Mouse (Mus musculus) MEL (cell line): ENCODE data around the gene Olfr11. TPM values are rescaled to one million over a fixed set of nuclear protein-coding genes. Genes with fewer than 3 reads are reported as not detected.

ENCODE experiments used
- DNase-seq: peaks from one replicate; pipeline ENCODE4 v3.0.0; 2011; ENCODE audit warnings: low read depth, low spot score
- H3K27ac ChIP-seq: 2 replicates; pipeline ENCODE4 v1.5.1; 2012; ENCODE audit warnings: low read depth, mild to moderate bottlenecking, control low read depth, low read length, moderate library complexity; ENCODE audit not compliant: control insufficient read depth
- H3K27me3 ChIP-seq, 2 experiments: fragments of 150-350 bp in 1 of 2; sonication (generic) in 1 of 2; 2 replicates each; pipeline ENCODE4 v1.6.1; 2012; ENCODE audit warnings: low read length in 2 of 2, mild to moderate bottlenecking in 2 of 2, improper control_type of control experiment in 1 of 2, moderate library complexity in 1 of 2; ENCODE audit not compliant: insufficient read depth in 2 of 2, control insufficient read depth in 1 of 2
- H3K36me3 ChIP-seq, 2 experiments: 2 replicates each; pipeline ENCODE4 v1.6.1; 2012 to 2014; ENCODE audit warnings: low read length in 2 of 2, improper control_type of control experiment in 1 of 2, inconsistent platforms in 1 of 2, mild to moderate bottlenecking in 1 of 2; ENCODE audit not compliant: insufficient read depth in 2 of 2, control insufficient read depth in 1 of 2
- H3K4me1 ChIP-seq, 2 experiments: fragments of 150-350 bp in 1 of 2; sonication (generic) in 1 of 2; 2 replicates each; pipeline ENCODE4 v1.6.1; 2012; ENCODE audit warnings: low read length in 2 of 2, improper control_type of control experiment in 1 of 2, mild to moderate bottlenecking in 1 of 2; ENCODE audit not compliant: insufficient read depth in 2 of 2, control insufficient read depth in 1 of 2
- H3K4me3 ChIP-seq, 2 experiments: fragments of 150-350 bp in 1 of 2; sonication (generic) in 1 of 2; 2 replicates each; pipeline ENCODE4 v1.5.1; 2012; ENCODE audit warnings: low read depth in 2 of 2, low read length in 2 of 2, mild to moderate bottlenecking in 2 of 2, moderate library complexity in 2 of 2, control low read depth in 1 of 2, improper control_type of control experiment in 1 of 2; ENCODE audit not compliant: control insufficient read depth in 1 of 2, insufficient read depth in 1 of 2
- H3K79me2 ChIP-seq: 2 replicates; pipeline ENCODE4 v1.6.1; 2012; ENCODE audit warnings: mild to moderate bottlenecking, low read length, moderate library complexity; ENCODE audit not compliant: control insufficient read depth, poor library complexity, insufficient read depth
- H3K9ac ChIP-seq: 2 replicates; pipeline ENCODE4 v1.6.1; 2012; ENCODE audit warnings: low read depth, mild to moderate bottlenecking, control low read depth, low read length, moderate library complexity; ENCODE audit not compliant: control insufficient read depth, poor library complexity, severe bottlenecking
- H3K9me3 ChIP-seq: fragments of 150-350 bp; sonication (generic); replicated peaks from 2 replicates; pipeline ENCODE4 v1.6.1; 2012; ENCODE audit warnings: mild to moderate bottlenecking, low read length, improper control_type of control experiment, moderate library complexity; ENCODE audit not compliant: insufficient read depth
- CHD2 ChIP-seq: IDR thresholded peaks from 2 replicates; pipeline ENCODE4 v1.6.1; 2011; ENCODE audit warnings: low read length, improper control_type of control experiment
- CTCF ChIP-seq, 3 experiments: IDR thresholded peaks in 2 of 3; conservative IDR thresholded peaks in 1 of 3; 2 replicates each; pipeline ENCODE4 v1.5.1; 2011 to 2012; ENCODE audit warnings: low read length in 3 of 3, low read depth in 2 of 3, mild to moderate bottlenecking in 2 of 3, improper control_type of control experiment in 1 of 3, inconsistent platforms in 1 of 3, mixed read lengths in 1 of 3, moderate library complexity in 1 of 3; ENCODE audit not compliant: control insufficient read depth in 1 of 3, insufficient read depth in 1 of 3, poor library complexity in 1 of 3, severe bottlenecking in 1 of 3
- EP300 ChIP-seq, 2 experiments: IDR thresholded peaks; 2 replicates each; pipeline ENCODE4 v1.6.1; 2011; ENCODE audit warnings: improper control_type of control experiment in 2 of 2, low read length in 2 of 2, low read depth in 1 of 2, mild to moderate bottlenecking in 1 of 2
- GABPA ChIP-seq: IDR thresholded peaks from 2 replicates; pipeline ENCODE4 v1.6.1; 2012; ENCODE audit warnings: low read depth, mild to moderate bottlenecking, inconsistent platforms, low read length, improper control_type of control experiment, moderate library complexity
- HCFC1 ChIP-seq: IDR thresholded peaks from 2 replicates; pipeline ENCODE4 v1.6.1; 2012; ENCODE audit warnings: low read depth, mild to moderate bottlenecking, inconsistent platforms, low read length, improper control_type of control experiment, moderate library complexity
- JUND ChIP-seq: IDR thresholded peaks from 2 replicates; pipeline ENCODE4 v1.6.1; 2011; ENCODE audit warnings: low read depth, mild to moderate bottlenecking, improper control_type of control experiment, low read length
- MXI1 ChIP-seq: IDR thresholded peaks from 2 replicates; pipeline ENCODE4 v1.6.1; 2011; ENCODE audit warnings: mild to moderate bottlenecking, low read depth, low read length, improper control_type of control experiment
- MYC ChIP-seq: IDR thresholded peaks from 2 replicates; pipeline ENCODE4 v1.6.1; 2011; ENCODE audit warnings: low read depth, mild to moderate bottlenecking, low read length, improper control_type of control experiment, moderate library complexity
- NELFE ChIP-seq: IDR thresholded peaks from 2 replicates; pipeline ENCODE4 v1.6.1; 2011; ENCODE audit warnings: low read depth, low read length, improper control_type of control experiment
- NRF1 ChIP-seq: IDR thresholded peaks from 2 replicates; pipeline ENCODE4 v1.6.1; 2014; ENCODE audit warnings: low read depth, mild to moderate bottlenecking, inconsistent platforms, low read length, improper control_type of control experiment, moderate library complexity; ENCODE audit not compliant: poor library complexity, insufficient read depth, severe bottlenecking
- RAD21 ChIP-seq: IDR thresholded peaks from 2 replicates; pipeline ENCODE4 v1.6.1; 2011; ENCODE audit warnings: mild to moderate bottlenecking, low read depth, low read length, improper control_type of control experiment
- SIN3A ChIP-seq: IDR thresholded peaks from 2 replicates; pipeline ENCODE4 v1.6.1; 2012; ENCODE audit warnings: low read length, improper control_type of control experiment, inconsistent platforms
- UBTF ChIP-seq: IDR thresholded peaks from 2 replicates; pipeline ENCODE4 v1.6.1; 2012; ENCODE audit warnings: low read depth, mild to moderate bottlenecking, inconsistent platforms, low read length, improper control_type of control experiment, moderate library complexity, borderline replicate concordance; ENCODE audit not compliant: insufficient read depth
- USF2 ChIP-seq, 2 experiments: IDR thresholded peaks; 2 replicates each; pipeline ENCODE4 v1.6.1; 2011 to 2012; ENCODE audit warnings: improper control_type of control experiment in 2 of 2, low read length in 2 of 2, borderline replicate concordance in 1 of 2, inconsistent platforms in 1 of 2, low read depth in 1 of 2, mild to moderate bottlenecking in 1 of 2; ENCODE audit not compliant: insufficient read depth in 1 of 2
- ZC3H11A ChIP-seq: IDR thresholded peaks from 2 replicates; pipeline ENCODE4 v1.6.1; 2012; ENCODE audit warnings: low read depth, mild to moderate bottlenecking, inconsistent platforms, low read length, improper control_type of control experiment
- polyA plus RNA-seq, 2 experiments: library from polyadenylated mRNA; stranded (reverse) in 1 of 2; unstranded in 1 of 2; fragments of >175 nt in 1 of 2; fragments of >200 nt in 1 of 2; gene quantifications; 2 replicates each; pipeline versions ENCODE4 v1.2.1 to v1.2.4; 2012; ENCODE audit warnings: low replicate concordance in 2 of 2, low read depth in 1 of 2; ENCODE audit not compliant: insufficient read length in 2 of 2, insufficient read depth in 1 of 2, missing spikeins in 1 of 2
- total RNA-seq: library from RNA; depleted of rRNA; stranded (reverse); fragments of 300-350 nt; gene quantifications from 2 replicates; pipeline ENCODE4 v1.2.3, GENCODE M21; 2012; rRNA removed

Gene Olfr11
- total and polyA plus RNA-seq, 3 experiments, result 0.12 to 0.19 TPM; not detected in 1

- Histone ChIP-seq H3K4me1 (no peaks in the 10 kb centered on the region), H3K9me3 (no peaks in the 10 kb centered on the region), H3K36me3 (no peaks in the 10 kb centered on the region), H3K27ac (no peak within 1 kb of the TSS), H3K4me3 (no peak within 1 kb of the TSS), H3K9ac (no peak within 1 kb of the TSS), H3K27me3 (no peaks in the 10 kb centered on the region; a peak in 1 of 4 replicates), H3K79me2 (no peaks in the 10 kb centered on the region)
- no peak for TF ChIP-seq ZC3H11A
- no peak for TF ChIP-seq SIN3A
- no peak for TF ChIP-seq EP300 (IDR thresholded peaks at IDR 0.05; ENCODE audit: low read depth in 1 of 2, low read length in 2 of 2)
- no peak for TF ChIP-seq USF2 (IDR thresholded peaks at IDR 0.05; ENCODE audit: borderline replicate concordance in 1 of 2, insufficient read depth in 1 of 2, low read depth in 1 of 2, low read length in 2 of 2)
- no peak for TF ChIP-seq UBTF
- TF ChIP-seq NRF1, result no peak
- no peak for TF ChIP-seq MYC
- no peak for TF ChIP-seq CHD2
- no peak for TF ChIP-seq RAD21
- DNase-seq, result no peak
Measured at GRCm38 (mm10) chr13:21613922-21614321, 28.4 kb downstream of the Olfr11 start, which contains the start of gene Olfr1362. Gene Olfr1362 (minus strand): TSS chr13:21614022.

- TF ChIP-seq CTCF (IDR thresholded peaks at IDR 0.05 in 2 of 3, conservative IDR thresholded peaks at IDR 0.05 in 1 of 3; ENCODE audit: control insufficient read depth in 1 of 3, insufficient read depth in 1 of 3, low read depth in 2 of 3, low read length in 3 of 3, poor library complexity in 1 of 3, severe bottlenecking in 1 of 3) (no peak), MXI1 (no peak), JUND (no peak), NELFE (no peak), ZC3H11A (no peak), GABPA (no peak), CHD2 (no peak), HCFC1 (no peak)
- TF ChIP-seq, all 39 proteins: peak for 0
- no peak overlapping the region for H3K4me3 ChIP-seq
- H3K27me3 ChIP-seq, result no peaks in the 10 kb centered on the region
- DNase-seq, result no peak
- no peaks in the 10 kb centered on the region for H3K79me2 ChIP-seq
- H3K36me3 ChIP-seq, result no peaks in the 10 kb centered on the region
- H3K4me1 ChIP-seq, result no peaks in the 10 kb centered on the region
- no peaks in the 10 kb centered on the region for H3K9me3 ChIP-seq
- no peak overlapping the region for H3K27ac ChIP-seq
- H3K9ac ChIP-seq, result no peak overlapping the region
Measured at GRCm38 (mm10) chr13:21591618-21592017, 50.7 kb downstream of the Olfr11 start.

Other genes with a start within 250 kb of the Olfr11 start
Only the 30 nearest of the 34 such genes appear.
- gene Zscan26, start 188.8 kb downstream of the Olfr11 start, total RNA-seq, result 7.4 and 7.7 TPM in 2 replicates
- gene Zscan26, start 188.8 kb downstream of the Olfr11 start, polyA plus RNA-seq, result 1 to 10 TPM in 1 of 2 experiments, not detected in 1; 8.0 TPM
- gene Nkapl, start 174.0 kb downstream of the Olfr11 start, total RNA-seq, result 0.12 TPM in 1 of 2 replicates, not detected in the other
- gene Nkapl, start 174.0 kb downstream of the Olfr11 start, polyA plus RNA-seq, result under 1 TPM in 1 of 2 experiments, not detected in 1; 0.17 TPM
- gene Zkscan4, start 163.6 kb downstream of the Olfr11 start, total RNA-seq, result not detected in 2 replicates
- not detected for gene Zkscan4, start 163.6 kb downstream of the Olfr11 start, polyA plus RNA-seq
- not detected in 2 replicates for gene Gm10065, start 163.1 kb downstream of the Olfr11 start, total RNA-seq
- not detected for gene Gm10065, start 163.1 kb downstream of the Olfr11 start, polyA plus RNA-seq
- 0.50 TPM in 1 of 2 replicates, not detected in the other for gene AK157302, start 147.3 kb downstream of the Olfr11 start, total RNA-seq
- gene AK157302, start 147.3 kb downstream of the Olfr11 start, polyA plus RNA-seq, result under 1 TPM in 1 of 2 experiments, not detected in 1; 0.10 TPM
- 16.4 and 32.5 TPM in 2 replicates for gene Gm11273, start 141.1 kb downstream of the Olfr11 start, total RNA-seq
- 100 to 1,000 TPM in 1 of 2 experiments, not detected in 1; 306 TPM for gene Gm11273, start 141.1 kb downstream of the Olfr11 start, polyA plus RNA-seq
- gene Zkscan8, start 111.4 kb downstream of the Olfr11 start, total RNA-seq, result 3.2 and 3.9 TPM in 2 replicates
- 1 to 10 TPM in 1 of 2 experiments, not detected in 1; 3.4 TPM for gene Zkscan8, start 111.4 kb downstream of the Olfr11 start, polyA plus RNA-seq
- gene Olfr1366, start 99.7 kb downstream of the Olfr11 start, total RNA-seq, result not detected in 2 replicates
- gene Olfr1366, start 99.7 kb downstream of the Olfr11 start, polyA plus RNA-seq, result under 1 TPM in 1 of 2 experiments, not detected in 1; 0.04 TPM
- gene Olfr1535, start 82.6 kb downstream of the Olfr11 start, total RNA-seq, result not detected in 2 replicates
- not detected for gene Olfr1535, start 82.6 kb downstream of the Olfr11 start, polyA plus RNA-seq
- gene Olfr1364, start 60.8 kb downstream of the Olfr11 start, total RNA-seq, result not detected in 2 replicates
- not detected for gene Olfr1364, start 60.8 kb downstream of the Olfr11 start, polyA plus RNA-seq
- gene Olfr1362, start 28.5 kb downstream of the Olfr11 start, total RNA-seq, result not detected in 2 replicates
- gene Olfr1362, start 28.5 kb downstream of the Olfr11 start, polyA plus RNA-seq, result not detected
- gene Olfr1361, start 20.9 kb upstream of the Olfr11 start, total RNA-seq, result not detected in 2 replicates
- gene Olfr1361, start 20.9 kb upstream of the Olfr11 start, polyA plus RNA-seq, result not detected
- gene Olfr1360, start 34.9 kb upstream of the Olfr11 start, total RNA-seq, result not detected in 2 replicates
- gene Olfr1360, start 34.9 kb upstream of the Olfr11 start, polyA plus RNA-seq, result not detected
- gene Olfr1359, start 55.6 kb upstream of the Olfr11 start, total RNA-seq, result not detected in 2 replicates
- not detected for gene Olfr1359, start 55.6 kb upstream of the Olfr11 start, polyA plus RNA-seq
- gene Hist1h2bl, start 73.6 kb upstream of the Olfr11 start, total RNA-seq, result 2,215 and 3,073 TPM in 2 replicates
- 1 to 10 TPM in 1 of 2 experiments, not detected in 1; 6.7 TPM for gene Hist1h2bl, start 73.6 kb upstream of the Olfr11 start, polyA plus RNA-seq
- gene Hist1h2ai, start 73.9 kb upstream of the Olfr11 start, total RNA-seq, result 1,435 and 1,802 TPM in 2 replicates
- gene Hist1h2ai, start 73.9 kb upstream of the Olfr11 start, polyA plus RNA-seq, result 1 to 10 TPM in 1 of 2 experiments, not detected in 1; 8.2 TPM
- gene Hist1h3h, start 75.1 kb upstream of the Olfr11 start, total RNA-seq, result 3,336 and 3,710 TPM in 2 replicates
- 10 to 100 TPM in 1 of 2 experiments, not detected in 1; 18.4 TPM for gene Hist1h3h, start 75.1 kb upstream of the Olfr11 start, polyA plus RNA-seq
- gene Hist1h2bm, start 79.5 kb upstream of the Olfr11 start, total RNA-seq, result 1,196 and 2,041 TPM in 2 replicates
- gene Hist1h2bm, start 79.5 kb upstream of the Olfr11 start, polyA plus RNA-seq, result 1 to 10 TPM in 1 of 2 experiments, not detected in 1; 1.7 TPM
- gene Hist1h4j, start 92.5 kb upstream of the Olfr11 start, total RNA-seq, result 947 and 1,094 TPM in 2 replicates
- gene Hist1h4j, start 92.5 kb upstream of the Olfr11 start, polyA plus RNA-seq, result 1 to 10 TPM in 1 of 2 experiments, not detected in 1; 2.7 TPM
- 3,283 and 3,531 TPM in 2 replicates for gene Hist1h4k, start 108.0 kb upstream of the Olfr11 start, total RNA-seq
- gene Hist1h4k, start 108.0 kb upstream of the Olfr11 start, polyA plus RNA-seq, result 10 to 100 TPM in 1 of 2 experiments, not detected in 1; 19.1 TPM
- gene Hist1h2ak, start 111.3 kb upstream of the Olfr11 start, total RNA-seq, result 1,127 and 1,310 TPM in 2 replicates
- gene Hist1h2ak, start 111.3 kb upstream of the Olfr11 start, polyA plus RNA-seq, result 10 to 100 TPM in 1 of 2 experiments, not detected in 1; 10.6 TPM
- gene Hist1h2bn, start 111.6 kb upstream of the Olfr11 start, total RNA-seq, result 1,714 and 2,074 TPM in 2 replicates
- 1 to 10 TPM in 1 of 2 experiments, not detected in 1; 5.6 TPM for gene Hist1h2bn, start 111.6 kb upstream of the Olfr11 start, polyA plus RNA-seq
- gene Hist1h1b, start 138.1 kb upstream of the Olfr11 start, total RNA-seq, result 1,140 and 1,462 TPM in 2 replicates
- 1 to 10 TPM in 1 of 2 experiments, not detected in 1; 2.9 TPM for gene Hist1h1b, start 138.1 kb upstream of the Olfr11 start, polyA plus RNA-seq
- gene Hist1h3i, start 140.9 kb upstream of the Olfr11 start, total RNA-seq, result 1,321 and 1,539 TPM in 2 replicates
- gene Hist1h3i, start 140.9 kb upstream of the Olfr11 start, polyA plus RNA-seq, result 10 to 100 TPM in 1 of 2 experiments, not detected in 1; 18.1 TPM
- 1,204 and 1,752 TPM in 2 replicates for gene Hist1h2an, start 144.7 kb upstream of the Olfr11 start, total RNA-seq
- gene Hist1h2an, start 144.7 kb upstream of the Olfr11 start, polyA plus RNA-seq, result 1,000 to 10,000 TPM in 1 of 2 experiments, 1 to 10 TPM in 1; 8.6 to 1,740 TPM
- gene Hist1h2bp, start 144.9 kb upstream of the Olfr11 start, total RNA-seq, result 512 and 814 TPM in 2 replicates
- gene Hist1h2bp, start 144.9 kb upstream of the Olfr11 start, polyA plus RNA-seq, result 1 to 10 TPM in 1 of 2 experiments, not detected in 1; 3.0 TPM
- 2,195 and 3,125 TPM in 2 replicates for gene Hist1h2bq, start 167.7 kb upstream of the Olfr11 start, total RNA-seq
- gene Hist1h2bq, start 167.7 kb upstream of the Olfr11 start, polyA plus RNA-seq, result 1 to 10 TPM in 1 of 2 experiments, not detected in 1; 6.2 TPM
- 1.6 TPM in 1 of 2 replicates, not detected in the other for gene Hist1h2ao, start 167.9 kb upstream of the Olfr11 start, total RNA-seq
- 1,000 to 10,000 TPM in 1 of 2 experiments, not detected in 1; 1,152 TPM for gene Hist1h2ao, start 167.9 kb upstream of the Olfr11 start, polyA plus RNA-seq
- gene Hist1h4m, start 169.2 kb upstream of the Olfr11 start, total RNA-seq, result 28.0 and 49.2 TPM in 2 replicates
- gene Hist1h4m, start 169.2 kb upstream of the Olfr11 start, polyA plus RNA-seq, result 10 to 100 TPM in 1 of 2 experiments, not detected in 1; 27.5 TPM
- 9,853 and 10,418 TPM in 2 replicates for gene Hist1h4n, start 189.7 kb upstream of the Olfr11 start, total RNA-seq
- gene Hist1h4n, start 189.7 kb upstream of the Olfr11 start, polyA plus RNA-seq, result 1 to 10 TPM in 1 of 2 experiments, not detected in 1; 9.0 TPM